ENCODE assay signal across 7 mouse cellular contexts in genomic region chr8:120229574-120229916, GRCm38 (mm10). TPM values are rescaled to one million over a fixed set of nuclear protein-coding genes. Genes with fewer than 3 reads are reported as not detected.
DNase-seq lines count a peak whose midpoint lies in the region; ATAC-seq and TF ChIP-seq lines count a peak whose summit lies in the region.

No protein-coding gene starts in this region.

- no peak overlapping the region for H3K27ac ChIP-seq in embryonic facial prominence, embryonic 12.5 days
- no peak overlapping the region for H3K27ac ChIP-seq in hindbrain, postnatal 0 days
- H3K27ac ChIP-seq in lung, embryonic 16.5 days (ENCODE audit: low read length) = no peak overlapping the region

- WGBS in embryonic facial prominence, embryonic 12.5 days = 0% methylated on average over 22 of the region's 22 CpGs
- WGBS in hindbrain, postnatal 0 days = under 1% methylated on average over 17 of the region's 22 CpGs
- WGBS in lung, embryonic 16.5 days = 0% methylated on average over 22 of the region's 22 CpGs

- H3K4me2 ChIP-seq in embryonic facial prominence, embryonic 12.5 days (replicated peaks) = peak overlapping the region; percentile 95
- peak overlapping the region; percentile 80 for H3K4me2 ChIP-seq in hindbrain, postnatal 0 days (ENCODE audit: low read depth, low read length)
- H3K4me2 ChIP-seq in lung, embryonic 16.5 days (ENCODE audit: low read depth, low read length) = peak overlapping the region; percentile 97

- H3K9me3 ChIP-seq in embryonic facial prominence, embryonic 12.5 days = no peaks in the 10 kb centered on the region
- H3K9me3 ChIP-seq in hindbrain, postnatal 0 days (ENCODE audit: low read length) = no peaks in the 10 kb centered on the region
- H3K9me3 ChIP-seq in lung, embryonic 16.5 days (ENCODE audit: control insufficient read depth, low read length) = no peaks in the 10 kb centered on the region

- H3K4me3 ChIP-seq in embryonic facial prominence, embryonic 12.5 days = peak overlapping the region; percentile 74
- H3K4me3 ChIP-seq in hindbrain, postnatal 0 days (ENCODE audit: low read length) = peak overlapping the region; percentile 54
- H3K4me3 ChIP-seq in lung, embryonic 16.5 days (ENCODE audit: low read length) = peak overlapping the region; percentile 68

- H3K9ac ChIP-seq in embryonic facial prominence, embryonic 12.5 days = peak overlapping the region; percentile 83
- H3K9ac ChIP-seq in hindbrain, postnatal 0 days (replicated peaks; ENCODE audit: low read length) = peak overlapping the region; percentile 70
- peak overlapping the region; percentile 75 for H3K9ac ChIP-seq in lung, embryonic 16.5 days (ENCODE audit: low read length)

- 0 out of 2 replicates have a peak, but pooled peaks cover 3% of the 10 kb centered on the region for H3K36me3 ChIP-seq in embryonic facial prominence, embryonic 12.5 days
- H3K36me3 ChIP-seq in hindbrain, postnatal 0 days (ENCODE audit: insufficient read depth, low read length) = no peaks in the 10 kb centered on the region
- no peaks in the 10 kb centered on the region for H3K36me3 ChIP-seq in lung, embryonic 16.5 days (ENCODE audit: control insufficient read depth, insufficient read depth, low read length)

- 0 out of 2 replicates have a peak, but pooled peaks cover 6% of the 10 kb centered on the region for H3K27me3 ChIP-seq in embryonic facial prominence, embryonic 12.5 days
- no peaks in the 10 kb centered on the region for H3K27me3 ChIP-seq in hindbrain, postnatal 0 days (ENCODE audit: insufficient read depth, low read length)
- H3K27me3 ChIP-seq in lung, embryonic 16.5 days (ENCODE audit: control insufficient read depth, insufficient read depth, low read depth, low read length) = peaks cover 12% of the 10 kb centered on the region

- TF ChIP-seq CTCF in hindbrain, postnatal 0 days (IDR thresholded peaks at IDR 0.05; ENCODE audit: low read depth) = no peak

- H3K4me1 ChIP-seq in embryonic facial prominence, embryonic 12.5 days = peaks cover 88% of the 10 kb centered on the region
- peaks cover 44% of the 10 kb centered on the region; the same call in 1 of the 2 replicates for H3K4me1 ChIP-seq in hindbrain, postnatal 0 days (ENCODE audit: insufficient read depth, low read length)
- peaks cover 66% of the 10 kb centered on the region for H3K4me1 ChIP-seq in lung, embryonic 16.5 days (replicated peaks; ENCODE audit: control insufficient read depth, insufficient read depth, low read length)

- no peak for ATAC-seq in embryonic facial prominence, embryonic 12.5 days (ENCODE audit: insufficient number of reproducible peaks, insufficient read depth, low FRiP score, low TSS enrichment)
- ATAC-seq in hindbrain, postnatal 0 days = peak; percentile 7; the same call in 1 of the 2 replicates
- ATAC-seq in lung, embryonic 16.5 days (ENCODE audit: low read depth) = peak; percentile 19

- peak; percentile 30 for DNase-seq in thymus, postnatal 4 days
- no peak for DNase-seq in thymus, postnatal 10 days (ENCODE audit: low spot score in 2 of 2)
- no peak for DNase-seq in hindbrain, postnatal 0 days (ENCODE audit: low spot score)
- DNase-seq in right cerebral cortex, postnatal 10 days (ENCODE audit: low spot score in 2 of 2) = no peak
- DNase-seq in left cerebral cortex, adult 9 months (ENCODE audit: low spot score in 2 of 2) = no peak

RNA-seq across cellular contexts. Expression of gene Gse1, which starts 1.3 kb away (rescaled TPM):
- polyA plus RNA-seq in embryonic facial prominence, embryonic 12.5 days (2016; fragmentation: Nextera tagmentation; extraction: Ambion mirVana) = 10.6 and 12.3 TPM in 2 replicates
- 37.5 and 48.3 TPM in 2 replicates for total RNA-seq in hindbrain, postnatal 0 days (2014; rRNA removed)
- polyA plus RNA-seq in hindbrain, postnatal 0 days (2015; fragmentation: Nextera tagmentation; extraction: Ambion mirVana) = 12.3 and 13.4 TPM in 2 replicates
- 10.2 and 10.9 TPM in 2 replicates for polyA plus RNA-seq in lung, embryonic 16.5 days (2015; fragmentation: Nextera tagmentation; extraction: Ambion mirVana)

RNA-seq across cellular contexts. Expression of gene Fam92b, which starts 52.3 kb away (rescaled TPM):
- 0.70 and 1.7 TPM in 2 replicates for polyA plus RNA-seq in embryonic facial prominence, embryonic 12.5 days (2016; fragmentation: Nextera tagmentation; extraction: Ambion mirVana)
- total RNA-seq in hindbrain, postnatal 0 days (2014; rRNA removed) = 1.2 and 3.3 TPM in 2 replicates
- polyA plus RNA-seq in hindbrain, postnatal 0 days (2015; fragmentation: Nextera tagmentation; extraction: Ambion mirVana) = 1.6 and 2.0 TPM in 2 replicates
- 2.7 and 4.0 TPM in 2 replicates for polyA plus RNA-seq in lung, embryonic 16.5 days (2015; fragmentation: Nextera tagmentation; extraction: Ambion mirVana)
